Mouse (Mus musculus): ENCODE measurements at regions not wholly inside any gene's neighbourhood (a gene's known extent, or its start where the extent isn't known, plus 50 kb on each side); places are given as distances from the start of the nearest gene placed in this dataset.

GRCm38 (mm10) chr15:59715951-59716350 lies 300.5 kb downstream of the 4933412E24Rik start:
- TF ChIP-seq CTCF (IDR thresholded peaks at IDR 0.05; ENCODE audit: borderline replicate concordance, insufficient read depth, low read depth, low read length): no peak
- no peak for TF ChIP-seq POLR2A (IDR thresholded peaks at IDR 0.05; ENCODE audit: borderline replicate concordance, insufficient read depth, low read length)

All from cerebellum, adult 2 months (tissue).